Mouse (Mus musculus): ENCODE data around the gene Ptafr.

Gene Ptafr

GRCm38 (mm10) chr4:132565089-132565747 lies 1.4 kb downstream of the Ptafr start:
- no peak for DNase-seq

- peak; percentile 94 for DNase-seq
These were observed 3.5 kb downstream of the Ptafr start for GRCm38 (mm10) chr4:132567361-132567779.

GRCm38 (mm10) chr4:132569115-132569514 lies 5.2 kb downstream of the Ptafr start:
- DNase-seq: no peak

GRCm38 (mm10) chr4:132571190-132571589 lies 7.3 kb downstream of the Ptafr start:
- DNase-seq: no peak

- DNase-seq: peak; percentile 95
These were observed 9.5 kb downstream of the Ptafr start for GRCm38 (mm10) chr4:132573327-132573726.

- no peak for DNase-seq
These were observed 11.0 kb downstream of the Ptafr start for GRCm38 (mm10) chr4:132574809-132575347.

- DNase-seq: no peak
These were observed 19.9 kb downstream of the Ptafr start for GRCm38 (mm10) chr4:132583781-132584180.

GRCm38 (mm10) chr4:132584975-132585374 lies 21.1 kb downstream of the Ptafr start:
- no peak for DNase-seq

GRCm38 (mm10) chr4:132586282-132586681 lies 22.4 kb downstream of the Ptafr start:
- no peak for DNase-seq

- DNase-seq: peak; percentile 85
These were observed 24.6 kb downstream of the Ptafr start for GRCm38 (mm10) chr4:132588512-132588911.

- no peak for DNase-seq
These were observed 26.8 kb downstream of the Ptafr start for GRCm38 (mm10) chr4:132590642-132591041.

- DNase-seq: peak; percentile 96
These were observed 29.1 kb downstream of the Ptafr start for GRCm38 (mm10) chr4:132592958-132593357.

GRCm38 (mm10) chr4:132594191-132594590 lies 30.3 kb downstream of the Ptafr start:
- DNase-seq: peak; percentile 86

- DNase-seq: no peak
These were observed 35.0 kb downstream of the Ptafr start for GRCm38 (mm10) chr4:132598861-132599260.

GRCm38 (mm10) chr4:132599764-132600163 lies 35.9 kb downstream of the Ptafr start:
- DNase-seq: no peak

- peak; percentile 96 for DNase-seq
These were observed 36.6 kb downstream of the Ptafr start for GRCm38 (mm10) chr4:132600465-132600864.

GRCm38 (mm10) chr4:132601242-132601641 lies 37.4 kb downstream of the Ptafr start:
- DNase-seq: peak; percentile 87

GRCm38 (mm10) chr4:132603468-132603867 lies 39.6 kb downstream of the Ptafr start:
- no peak for DNase-seq

- peak; percentile 94 for DNase-seq
These were observed 41.9 kb downstream of the Ptafr start for GRCm38 (mm10) chr4:132605816-132606215.

- peak; percentile 96 for DNase-seq
These were observed 44.3 kb downstream of the Ptafr start for GRCm38 (mm10) chr4:132608147-132608546.

GRCm38 (mm10) chr4:132610301-132610984 lies 46.6 kb downstream of the Ptafr start:
- no peak for DNase-seq

GRCm38 (mm10) chr4:132611320-132611719 lies 47.5 kb downstream of the Ptafr start:
- DNase-seq: no peak

GRCm38 (mm10) chr4:132617873-132618272 lies 54.0 kb downstream of the Ptafr start:
- peak; percentile 96 for DNase-seq

GRCm38 (mm10) chr4:132618850-132619375 lies 55.0 kb downstream of the Ptafr start:
- peak; percentile 94 for DNase-seq

Measured in heart, adult 11 months (tissue).